Mouse (Mus musculus) myocyte (in vitro differentiated cells): ENCODE data around the gene Plppr4.

Source experiments
- E2F4 ChIP-seq: IDR thresholded peaks from one replicate; pipeline ENCODE4 v1.6.1; 2011; ENCODE audit warnings: mild to moderate bottlenecking, control low read depth, moderate library complexity; ENCODE audit not compliant: insufficient read depth
- MAX ChIP-seq: IDR thresholded peaks from one replicate; pipeline ENCODE4 v1.6.1; 2011; ENCODE audit warnings: low read depth, mild to moderate bottlenecking, control low read depth
- MYOD1 ChIP-seq, 3 experiments: IDR thresholded peaks; one replicate each; pipeline ENCODE4 v1.6.1; 2011; ENCODE audit warnings: control low read depth in 2 of 3, low read depth in 2 of 3, mild to moderate bottlenecking in 2 of 3, moderate library complexity in 1 of 3; ENCODE audit not compliant: insufficient read length in 2 of 3, control insufficient read depth in 1 of 3
- MYOG ChIP-seq, 3 experiments: IDR thresholded peaks; one replicate each; pipeline ENCODE4 v1.6.1; 2011; ENCODE audit warnings: control low read depth in 2 of 3, low read depth in 2 of 3, mild to moderate bottlenecking in 2 of 3; ENCODE audit not compliant: insufficient read length in 2 of 3, control insufficient read depth in 1 of 3, insufficient read depth in 1 of 3
- POLR2A ChIP-seq: IDR thresholded peaks from one replicate; pipeline ENCODE4 v1.6.1; 2011; ENCODE audit warnings: low read depth, mild to moderate bottlenecking, control low read depth, moderate library complexity; ENCODE audit not compliant: insufficient read length
- POLR2AphosphoS2 ChIP-seq: IDR thresholded peaks from one replicate; pipeline ENCODE4 v1.6.1; 2011; ENCODE audit warnings: low read depth, control low read depth; ENCODE audit not compliant: insufficient read length
- TCF12 ChIP-seq: IDR thresholded peaks from one replicate; pipeline ENCODE4 v1.6.1; 2011; ENCODE audit warnings: mild to moderate bottlenecking, control low read depth; ENCODE audit not compliant: poor library complexity, insufficient read depth, severe bottlenecking
- USF1 ChIP-seq: IDR thresholded peaks from one replicate; pipeline ENCODE4 v1.6.1; 2011; ENCODE audit warnings: low read depth, mild to moderate bottlenecking, control low read depth, moderate library complexity

- TF ChIP-seq TCF12, result no peak
- TF ChIP-seq MYOD1 (IDR thresholded peaks at IDR 0.05; ENCODE audit: control insufficient read depth in 1 of 3, insufficient read length in 2 of 3, low read depth in 2 of 3), result no peak
- no peak for TF ChIP-seq MYOG (IDR thresholded peaks at IDR 0.05; ENCODE audit: control insufficient read depth in 1 of 3, insufficient read depth in 1 of 3, insufficient read length in 2 of 3, low read depth in 2 of 3)
- TF ChIP-seq POLR2A, result no peak
- TF ChIP-seq POLR2AphosphoS2, result no peak
- TF ChIP-seq USF1, result no peak
- TF ChIP-seq MAX, result no peak
- TF ChIP-seq E2F4, result no peak
Observed at GRCm38 (mm10) chr3:117359686-117360521, 772 bp downstream of the Plppr4 start.
